Mouse (Mus musculus) kidney, embryonic 16.5 days (tissue): ENCODE data around the gene Gm21958. TPM values are rescaled to one million over a fixed set of nuclear protein-coding genes. Genes with fewer than 3 reads are reported as not detected.

Source experiments
- ATAC-seq: fragments of 200-750 bp; cut with Nextera tagmentation; 2 replicates; pipeline ENCODE4 v1.8.0; 2017; ENCODE audit warnings: moderate TSS enrichment; ENCODE audit not compliant: low FRiP score, low TSS enrichment
- H3K27ac ChIP-seq: fragments of 300-500 bp; sonication (generic); 2 replicates; pipeline ENCODE4 v1.5.1; 2014; ENCODE audit warnings: low read length
- H3K27me3 ChIP-seq: fragments of 300-500 bp; sonication (generic); 2 replicates; pipeline ENCODE4 v1.6.1; 2014; ENCODE audit warnings: low read length, control low read depth, mixed read lengths; ENCODE audit not compliant: insufficient read depth
- H3K36me3 ChIP-seq: fragments of 300-500 bp; sonication (generic); 2 replicates; pipeline ENCODE4 v1.6.1; 2014; ENCODE audit warnings: low read length, control low read depth, mixed read lengths; ENCODE audit not compliant: insufficient read depth
- H3K4me1 ChIP-seq: fragments of 300-500 bp; sonication (generic); 2 replicates; pipeline ENCODE4 v1.6.1; 2014; ENCODE audit warnings: low read length, control low read depth, mixed read lengths; ENCODE audit not compliant: insufficient read depth
- H3K4me2 ChIP-seq: fragments of 300-500 bp; sonication (generic); replicated peaks from 2 replicates; pipeline ENCODE4 v1.6.1; 2014; ENCODE audit warnings: low read depth, low read length
- H3K4me3 ChIP-seq: fragments of 300-500 bp; sonication (generic); 2 replicates; pipeline ENCODE4 v1.5.1; 2014; ENCODE audit warnings: mild to moderate bottlenecking, low read length
- H3K9ac ChIP-seq: fragments of 300-500 bp; sonication (generic); replicated peaks from 2 replicates; pipeline ENCODE4 v1.6.1; 2014; ENCODE audit warnings: low read length
- H3K9me3 ChIP-seq: fragments of 300-500 bp; sonication (generic); 2 replicates; pipeline ENCODE4 v1.6.1; 2016; ENCODE audit warnings: low read length, control low read depth
- WGBS: fragments of 180-500 bp; shearing (Covaris S2); extraction: QIAGEN DNeasy Blood & Tissue Kit; methylation state at CpG from one replicate; pipeline ENCODE4 v1.1.7; 2014; 5-methylcytosine and 5-hydroxymethylcytosine counted together
- polyA plus RNA-seq: library from polyadenylated mRNA; unstranded; fragments of >200 nt; fragmentation: Nextera tagmentation; extraction: Ambion mirVana; gene quantifications from 2 replicates; pipeline ENCODE4 v1.2.1, GENCODE M21; 2015

The Gm21958 gene
- polyA plus RNA-seq: 0.58 TPM in 1 of 2 replicates, not detected in the other

- H3K9ac ChIP-seq: no peak within 1 kb of the TSS
- no peak within 1 kb of the TSS for H3K4me3 ChIP-seq
- H3K36me3 ChIP-seq: peaks cover 69% of the 10 kb centered on the region
- no peak within 1 kb of the TSS for H3K27ac ChIP-seq
- no peak within 1 kb of the TSS for H3K4me2 ChIP-seq
- H3K9me3 ChIP-seq: no peaks in the 10 kb centered on the region
- 86% methylated on average over 6 of the region's 6 CpGs for WGBS
- no peaks in the 10 kb centered on the region for H3K4me1 ChIP-seq
- H3K27me3 ChIP-seq: no peaks in the 10 kb centered on the region
- no peak for ATAC-seq
These were observed at the start of gene Gm21958 for GRCm38 (mm10) chr3:54714253-54714652. TSS of gene Gm21958 (minus strand) at chr3:54714353.

DNA sequence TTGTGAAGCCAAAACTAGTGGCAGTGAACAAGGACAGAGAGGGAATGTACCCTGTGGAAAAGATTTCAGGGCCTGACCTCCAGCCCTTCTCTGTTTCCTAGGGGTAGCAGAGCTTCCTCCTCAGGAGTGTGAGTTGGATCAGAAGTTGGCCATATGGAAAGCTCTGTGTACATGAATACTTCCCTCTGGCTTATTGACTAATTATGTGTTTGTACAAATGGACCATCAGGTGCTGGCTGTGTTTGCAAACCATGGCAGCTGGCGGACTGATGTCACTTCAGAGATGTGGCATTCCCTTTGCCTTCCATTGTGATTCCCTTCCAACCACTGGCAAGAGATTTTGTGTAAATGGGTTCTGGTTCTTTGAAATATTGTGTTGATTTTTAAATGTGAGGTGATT, 47.1 kb upstream of the Gm21958 start:
- ATAC-seq: no peak
- Histone ChIP-seq H3K4me2 (no peak overlapping the region), H3K4me1 (peaks cover 13% of the 10 kb centered on the region; the same call in 1 of the 2 replicates), H3K9me3 (no peaks in the 10 kb centered on the region), H3K4me3 (no peak overlapping the region), H3K27ac (no peak overlapping the region), H3K9ac (no peak overlapping the region), H3K36me3 (no peaks in the 10 kb centered on the region), H3K27me3 (no peaks in the 10 kb centered on the region)
- WGBS: 88% methylated on average over 1 of the region's 1 CpGs

DNA sequence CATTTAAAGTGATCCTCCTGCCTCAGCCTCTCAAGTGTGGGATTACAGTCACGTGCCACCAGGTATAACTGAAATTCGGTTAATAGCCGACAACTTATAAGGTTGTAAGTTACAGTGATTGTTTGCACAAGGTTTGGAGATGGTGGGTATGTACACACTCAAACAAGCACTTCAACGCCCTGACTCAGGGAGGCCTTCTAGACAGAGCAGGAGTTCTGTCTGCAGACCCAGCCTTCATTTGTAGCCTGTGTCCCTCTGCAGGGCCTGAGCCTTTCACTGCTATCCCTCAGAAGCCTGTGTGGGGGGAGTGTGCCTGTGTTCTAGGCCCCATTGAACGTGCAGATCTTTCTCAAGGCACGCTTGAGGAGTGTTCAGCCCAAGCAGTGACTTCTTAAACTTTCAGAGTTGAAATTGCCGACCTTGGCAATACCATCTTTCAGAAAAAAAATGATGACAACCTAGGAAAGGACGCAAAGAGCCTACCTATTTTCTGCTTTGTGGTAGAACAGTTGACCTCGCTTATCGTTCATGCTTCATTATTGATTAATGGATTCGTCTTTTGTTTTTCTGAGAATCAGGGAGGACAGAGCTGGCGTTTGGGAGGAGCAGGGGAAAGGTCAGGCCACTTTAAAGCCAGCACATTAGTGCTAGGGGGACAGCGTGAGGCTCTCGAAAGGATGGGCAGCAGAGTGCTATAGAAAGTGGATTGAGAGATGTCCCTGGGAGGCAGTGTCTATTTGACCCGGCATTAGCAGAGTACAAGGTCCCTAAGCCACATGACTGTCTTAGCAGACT, 46.4 kb upstream of the Gm21958 start:
- H3K9me3 ChIP-seq: no peaks in the 10 kb centered on the region
- no peak overlapping the region for H3K4me3 ChIP-seq
- no peak for ATAC-seq
- 58% methylated on average over 15 of the region's 15 CpGs for WGBS
- no peak overlapping the region for H3K9ac ChIP-seq
- H3K27ac ChIP-seq: no peak overlapping the region
- peaks cover 13% of the 10 kb centered on the region; the same call in 1 of the 2 replicates for H3K4me1 ChIP-seq
- no peak overlapping the region for H3K4me2 ChIP-seq
- no peaks in the 10 kb centered on the region for H3K36me3 ChIP-seq
- H3K27me3 ChIP-seq: no peaks in the 10 kb centered on the region

DNA sequence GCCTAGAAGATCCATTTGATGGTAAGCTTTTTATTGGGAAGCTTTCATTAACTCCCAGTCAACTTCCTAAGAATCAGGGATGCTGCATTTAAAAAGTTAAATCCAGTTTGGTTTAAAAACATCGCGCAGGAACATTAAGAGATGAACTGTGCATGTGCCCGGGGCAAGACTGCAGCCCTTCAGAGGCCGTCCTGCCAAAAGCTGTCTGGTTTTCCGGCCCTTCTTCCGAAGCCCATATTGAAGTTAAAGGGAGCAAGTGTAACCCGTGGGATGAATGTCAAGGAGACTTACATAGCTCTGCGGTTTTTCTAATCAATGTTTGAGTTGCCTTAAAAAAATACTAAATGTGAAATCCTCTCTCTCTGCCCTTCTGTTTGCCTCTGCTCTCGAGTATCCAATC, 45.1 kb upstream of the Gm21958 start:
- H3K4me1 ChIP-seq: peaks cover 18% of the 10 kb centered on the region; the same call in 1 of the 2 replicates
- H3K9me3 ChIP-seq: no peaks in the 10 kb centered on the region
- no peaks in the 10 kb centered on the region for H3K27me3 ChIP-seq

DNA sequence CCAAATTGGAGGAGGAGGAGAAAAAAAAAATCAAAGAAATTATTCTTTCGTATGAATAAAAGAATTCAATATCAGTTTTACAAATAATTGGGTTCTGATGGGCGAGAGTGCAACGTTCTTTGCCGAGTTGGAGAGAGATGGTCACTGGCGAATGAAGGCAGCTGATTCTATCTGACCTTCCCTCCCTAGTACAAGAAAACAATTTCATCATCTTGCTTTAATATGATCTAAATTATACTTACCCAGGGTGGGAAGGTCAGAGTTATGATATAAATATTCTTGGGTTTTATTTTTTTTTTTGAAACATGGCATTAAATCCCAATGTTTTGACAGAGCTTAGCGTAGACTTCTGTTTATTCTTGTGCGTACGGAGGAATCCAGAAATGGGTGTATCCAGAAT, 43.3 kb upstream of the Gm21958 start:
- H3K9ac ChIP-seq: no peak overlapping the region
- no peaks in the 10 kb centered on the region for H3K27me3 ChIP-seq
- ATAC-seq: no peak
- no peak overlapping the region for H3K4me3 ChIP-seq
- H3K4me2 ChIP-seq: peak overlapping the region; percentile 13; the same call in 1 of the 2 replicates
- peaks cover 16% of the 10 kb centered on the region; the same call in 1 of the 2 replicates for H3K4me1 ChIP-seq
- no peaks in the 10 kb centered on the region for H3K36me3 ChIP-seq
- 72% methylated on average over 8 of the region's 8 CpGs for WGBS
- H3K9me3 ChIP-seq: no peaks in the 10 kb centered on the region
- H3K27ac ChIP-seq: no peak overlapping the region

More for the DNA sequence above, 45.1 kb upstream of the Gm21958 start:
- Histone ChIP-seq H3K36me3 (no peaks in the 10 kb centered on the region), H3K4me2 (no peak overlapping the region), H3K4me3 (no peak overlapping the region), H3K27ac (no peak overlapping the region), H3K9ac (no peak overlapping the region)
- ATAC-seq: no peak
- 73% methylated on average over 9 of the region's 9 CpGs for WGBS

- peak; percentile 57; the same call in 1 of the 2 replicates for ATAC-seq
- peaks cover 16% of the 10 kb centered on the region; the same call in 1 of the 2 replicates for H3K4me1 ChIP-seq
- H3K4me2 ChIP-seq: peak overlapping the region; percentile 93
- peaks cover 5% of the 10 kb centered on the region for H3K36me3 ChIP-seq
- H3K9ac ChIP-seq: peak overlapping the region; percentile 69
- no peaks in the 10 kb centered on the region for H3K27me3 ChIP-seq
- peak overlapping the region; percentile 61 for H3K4me3 ChIP-seq
- no peaks in the 10 kb centered on the region for H3K9me3 ChIP-seq
- peak overlapping the region; percentile 74 for H3K27ac ChIP-seq
- WGBS: 1% methylated on average over 11 of the region's 11 CpGs
These were observed 41.9 kb upstream of the Gm21958 start for GRCm38 (mm10) chr3:54756058-54756457.

DNA sequence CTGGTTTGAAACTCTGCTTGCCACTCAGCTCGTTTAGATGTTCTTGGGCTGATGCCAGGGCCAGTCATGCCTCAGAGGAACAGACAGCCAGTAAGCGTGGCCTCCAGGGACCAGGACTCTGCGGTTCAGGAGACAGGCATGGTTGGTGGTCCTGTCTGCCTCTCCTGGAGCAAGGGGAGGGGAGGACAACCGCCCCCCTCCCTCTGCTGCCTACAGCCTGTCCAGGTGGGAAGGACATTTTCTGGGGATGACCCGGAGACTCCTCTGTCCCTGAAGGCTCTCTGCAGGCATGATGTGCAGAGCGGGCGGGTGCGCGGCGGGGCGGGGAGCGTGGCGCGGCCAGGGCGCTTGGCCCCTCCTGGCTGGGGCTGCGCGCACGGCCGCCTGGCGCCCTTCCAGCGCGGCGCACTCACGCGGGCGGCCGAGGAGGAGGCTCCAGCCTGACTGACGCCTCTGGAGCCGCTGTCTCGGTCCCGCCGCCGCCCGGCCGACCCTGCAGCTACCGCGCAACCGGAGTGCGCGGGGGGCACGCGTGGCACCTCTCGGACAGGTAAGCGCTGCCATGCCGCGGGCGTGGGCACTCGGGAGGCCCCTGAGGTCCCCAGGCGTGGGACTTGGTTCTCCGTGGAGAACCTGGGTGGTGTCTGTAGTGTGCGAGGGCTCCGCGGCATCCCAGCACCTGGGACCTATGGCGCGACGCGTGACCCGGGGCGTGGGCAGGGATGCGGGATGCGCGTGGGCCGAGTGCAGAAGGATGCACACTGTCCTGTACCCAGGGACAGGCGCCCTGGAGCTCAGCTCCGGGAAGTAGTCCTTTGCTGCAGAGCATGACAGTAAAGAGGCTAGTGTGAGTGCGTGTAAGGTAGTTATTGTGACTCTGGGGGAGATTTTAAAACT, 41.2 kb upstream of the Gm21958 start, which contains the start of gene Smad9:
Gene Smad9, plus strand, starts transcription at position 438 of the 897 bp plus-strand sequence.
- Histone ChIP-seq H3K27ac (peak within 1 kb of the TSS; percentile 74), H3K4me2 (peak within 1 kb of the TSS; percentile 93), H3K9me3 (peaks cover 2% of the 10 kb centered on the region; the same call in 1 of the 2 replicates), H3K4me3 (peak within 1 kb of the TSS; percentile 61), H3K4me1 (peaks cover 16% of the 10 kb centered on the region; the same call in 1 of the 2 replicates), H3K9ac (peak within 1 kb of the TSS; percentile 69), H3K27me3 (no peaks in the 10 kb centered on the region), H3K36me3 (peaks cover 10% of the 10 kb centered on the region)
- peak; percentile 91 for ATAC-seq
- WGBS: under 1% methylated on average over 49 of the region's 66 CpGs

DNA sequence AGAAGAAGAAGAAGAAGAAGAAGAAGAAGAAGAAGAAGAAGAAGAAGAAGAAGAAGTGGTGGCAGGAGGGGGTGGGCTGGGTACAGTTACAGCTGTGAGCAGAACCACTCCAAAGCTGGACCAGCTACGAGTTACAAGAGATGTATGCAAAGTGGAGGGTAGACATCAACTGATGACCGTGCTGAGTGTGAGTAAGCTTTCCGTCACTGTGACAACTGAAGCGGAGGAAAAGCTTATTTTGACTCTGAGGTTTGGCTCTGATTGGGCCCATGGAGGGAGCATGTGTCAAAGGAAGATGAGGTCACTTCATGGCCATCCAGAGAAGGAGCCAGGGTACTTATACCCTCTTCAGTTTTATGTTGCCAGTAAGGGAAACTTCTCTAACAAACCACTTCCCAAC, 39.3 kb upstream of the Gm21958 start:
- peaks cover 28% of the 10 kb centered on the region for H3K36me3 ChIP-seq
- H3K9ac ChIP-seq: no peak overlapping the region
- peaks cover 16% of the 10 kb centered on the region; the same call in 1 of the 2 replicates for H3K4me1 ChIP-seq
- 71% methylated on average over 4 of the region's 4 CpGs for WGBS
- no peak overlapping the region for H3K4me2 ChIP-seq
- no peak overlapping the region for H3K4me3 ChIP-seq
- ATAC-seq: no peak
- no peaks in the 10 kb centered on the region for H3K27me3 ChIP-seq
- H3K9me3 ChIP-seq: peaks cover 3% of the 10 kb centered on the region; the same call in 1 of the 2 replicates
- no peak overlapping the region for H3K27ac ChIP-seq

- Histone ChIP-seq H3K9me3 (peaks cover 3% of the 10 kb centered on the region; the same call in 1 of the 2 replicates), H3K4me2 (no peak overlapping the region), H3K36me3 (peaks cover 92% of the 10 kb centered on the region), H3K9ac (no peak overlapping the region), H3K27me3 (no peaks in the 10 kb centered on the region), H3K4me3 (no peak overlapping the region), H3K27ac (no peak overlapping the region), H3K4me1 (no peaks in the 10 kb centered on the region)
- 60% methylated on average over 5 of the region's 5 CpGs for WGBS
- ATAC-seq: no peak
These were observed 31.6 kb upstream of the Gm21958 start for GRCm38 (mm10) chr3:54745799-54746198.
